Mouse (Mus musculus) liver, postnatal 0 days (tissue): ENCODE data around the gene Dlgap3. TPM values are rescaled to one million over a fixed set of nuclear protein-coding genes. Genes with fewer than 3 reads are reported as not detected.

ENCODE experiments used
- ATAC-seq: fragments of 200-750 bp; cut with Nextera tagmentation; 2 replicates; pipeline ENCODE4 v1.8.0; 2017; ENCODE audit warnings: mild to moderate bottlenecking, moderate library complexity
- DNase-seq: peaks from one replicate; pipeline ENCODE4 v3.0.0-alpha.2; 2016
- H3K27ac ChIP-seq: fragments of 300-500 bp; sonication (generic); 2 replicates; pipeline ENCODE4 v1.5.1; 2014; ENCODE audit warnings: antibody characterized with exemption, moderate library complexity, mild to moderate bottlenecking, low read depth
- H3K27me3 ChIP-seq: fragments of 300-500 bp; sonication (generic); 2 replicates; pipeline ENCODE4 v1.6.1; 2014; ENCODE audit warnings: low read length, control low read depth, mixed read lengths; ENCODE audit not compliant: insufficient read depth
- H3K36me3 ChIP-seq: fragments of 300-500 bp; sonication (generic); replicated peaks from 2 replicates; pipeline ENCODE4 v1.6.1; 2014; ENCODE audit warnings: mild to moderate bottlenecking, control low read depth, low read length, moderate library complexity, mixed read lengths; ENCODE audit not compliant: insufficient read depth
- H3K4me1 ChIP-seq: fragments of 300-500 bp; sonication (generic); 2 replicates; pipeline ENCODE4 v1.6.1; 2014; ENCODE audit warnings: antibody characterized with exemption, mild to moderate bottlenecking, control low read depth; ENCODE audit not compliant: insufficient read depth
- H3K4me2 ChIP-seq: fragments of 300-500 bp; sonication (generic); 2 replicates; pipeline ENCODE4 v1.6.1; 2014; ENCODE audit warnings: low read depth, mild to moderate bottlenecking, low read length, moderate library complexity, mixed read lengths
- H3K4me3 ChIP-seq: fragments of 300-500 bp; sonication (generic); 2 replicates; pipeline ENCODE4 v1.5.1; 2014; ENCODE audit warnings: low read depth, low read length
- H3K9ac ChIP-seq: fragments of 300-500 bp; sonication (generic); replicated peaks from 2 replicates; pipeline ENCODE4 v1.6.1; 2014; ENCODE audit warnings: mild to moderate bottlenecking, moderate library complexity
- H3K9me3 ChIP-seq: fragments of 300-500 bp; sonication (generic); 2 replicates; pipeline ENCODE4 v1.6.1; 2016; ENCODE audit warnings: mild to moderate bottlenecking, control low read depth, low read length, mixed read lengths
- CTCF ChIP-seq: sonication (generic); IDR thresholded peaks from 2 replicates; pipeline ENCODE4 v1.5.1; 2016; ENCODE audit warnings: antibody characterized with exemption, low read depth
- EP300 ChIP-seq: IDR thresholded peaks from 2 replicates; pipeline ENCODE4 v1.6.1; 2016; ENCODE audit warnings: antibody characterized with exemption, low read depth, mild to moderate bottlenecking
- WGBS: fragments of 180-500 bp; shearing (Covaris S2); extraction: QIAGEN DNeasy Blood & Tissue Kit; methylation state at CpG from one replicate; pipeline ENCODE4 v1.1.7; 2014; ENCODE audit not compliant: insufficient replicate concordance; 5-methylcytosine and 5-hydroxymethylcytosine counted together
- polyA plus RNA-seq: library from polyadenylated mRNA; unstranded; fragments of >200 nt; fragmentation: Nextera tagmentation; extraction: Ambion mirVana; gene quantifications from 2 replicates; pipeline ENCODE4 v1.2.1, GENCODE M21; 2015

The Dlgap3 gene
- polyA plus RNA-seq, 1 experiment from 2014 or later: 0.07 TPM

DNA sequence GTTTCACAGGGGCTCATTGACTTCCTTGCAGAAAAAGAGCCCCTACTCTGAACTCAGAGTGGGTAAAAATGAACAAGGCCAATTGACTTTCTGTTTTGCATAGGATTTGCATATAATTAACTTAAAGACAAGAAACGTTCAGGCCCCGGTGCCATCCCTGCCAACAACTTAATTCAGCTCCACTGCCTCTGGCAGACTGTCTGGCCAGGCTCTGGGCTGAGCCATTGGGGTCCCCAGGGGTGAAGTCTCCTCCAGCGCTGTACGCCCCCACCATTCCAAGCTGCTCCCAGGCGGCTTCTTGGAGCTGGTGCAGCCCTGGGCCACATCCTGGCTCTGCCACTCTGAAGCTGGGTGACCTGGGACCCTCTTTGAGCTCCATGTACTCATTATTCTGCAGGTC is 63.5 kb downstream of the Dlgap3 start:
- Histone ChIP-seq H3K9ac (no peak overlapping the region), H3K9me3 (no peaks in the 10 kb centered on the region), H3K36me3 (no peaks in the 10 kb centered on the region), H3K4me1 (peaks cover 9% of the 10 kb centered on the region), H3K4me2 (no peak overlapping the region), H3K4me3 (no peak overlapping the region), H3K27ac (no peak overlapping the region), H3K27me3 (peaks cover 15% of the 10 kb centered on the region)
- ATAC-seq (no peak), DNase-seq (no peak)
- TF ChIP-seq CTCF: no peak
- no peak for TF ChIP-seq EP300
- WGBS: 66% methylated on average over 5 of the region's 5 CpGs

DNA sequence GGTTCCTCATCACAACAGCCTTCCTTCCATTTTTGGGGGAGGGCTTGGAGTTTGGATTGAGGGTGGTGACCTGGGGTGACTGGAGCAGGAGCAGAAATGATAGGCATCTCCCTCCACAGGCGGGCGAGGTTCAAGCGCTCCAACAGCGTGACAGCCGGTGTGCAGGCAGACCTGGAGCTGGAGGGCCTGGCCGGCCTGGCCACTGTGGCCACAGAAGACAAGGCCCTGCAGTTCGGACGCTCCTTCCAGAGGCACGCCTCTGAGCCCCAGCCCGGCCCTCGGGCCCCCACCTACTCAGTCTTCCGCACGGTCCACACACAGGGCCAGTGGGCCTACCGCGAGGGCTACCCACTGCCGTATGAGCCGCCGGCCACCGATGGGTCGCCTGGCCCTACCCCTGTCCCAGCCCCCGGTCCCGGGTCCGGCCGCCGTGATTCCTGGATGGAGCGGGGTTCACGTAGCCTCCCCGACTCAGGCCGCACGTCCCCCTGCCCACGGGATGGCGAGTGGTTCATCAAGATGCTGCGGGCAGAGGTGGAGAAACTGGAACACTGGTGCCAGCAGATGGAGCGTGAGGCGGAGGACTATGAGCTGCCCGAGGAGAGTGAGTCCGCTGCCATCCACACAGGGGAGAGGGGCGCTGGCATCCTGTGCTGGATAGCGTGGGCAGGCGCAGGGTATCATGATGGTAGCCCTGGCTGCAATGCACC is 64.6 kb downstream of the Dlgap3 start:
- Histone ChIP-seq H3K9ac (no peak overlapping the region), H3K36me3 (no peaks in the 10 kb centered on the region), H3K4me2 (no peak overlapping the region), H3K9me3 (no peaks in the 10 kb centered on the region), H3K27me3 (peaks cover 15% of the 10 kb centered on the region), H3K27ac (no peak overlapping the region), H3K4me3 (no peak overlapping the region), H3K4me1 (peaks cover 9% of the 10 kb centered on the region)
- no peak for DNase-seq
- ATAC-seq: no peak
- TF ChIP-seq EP300: no peak
- TF ChIP-seq CTCF: no peak
- WGBS: 76% methylated on average over 37 of the region's 40 CpGs

GRCm38 (mm10) chr4:127235742-127236487 is 66.9 kb downstream of the Dlgap3 start:
- H3K36me3 ChIP-seq: no peaks in the 10 kb centered on the region
- H3K4me3 ChIP-seq: peak overlapping the region; percentile 53
- peaks cover 15% of the 10 kb centered on the region for H3K27me3 ChIP-seq
- no peaks in the 10 kb centered on the region for H3K9me3 ChIP-seq
- ATAC-seq: peak; percentile 81
- WGBS: under 1% methylated on average over 63 of the region's 67 CpGs
- H3K4me1 ChIP-seq: peaks cover 9% of the 10 kb centered on the region
- no peak overlapping the region for H3K27ac ChIP-seq
- no peak for TF ChIP-seq EP300
- TF ChIP-seq CTCF: peak; percentile 69
- H3K4me2 ChIP-seq: peak overlapping the region; percentile 77
- DNase-seq: peak; percentile 89
- no peak overlapping the region; the same call in 1 of the 2 replicates for H3K9ac ChIP-seq

DNA sequence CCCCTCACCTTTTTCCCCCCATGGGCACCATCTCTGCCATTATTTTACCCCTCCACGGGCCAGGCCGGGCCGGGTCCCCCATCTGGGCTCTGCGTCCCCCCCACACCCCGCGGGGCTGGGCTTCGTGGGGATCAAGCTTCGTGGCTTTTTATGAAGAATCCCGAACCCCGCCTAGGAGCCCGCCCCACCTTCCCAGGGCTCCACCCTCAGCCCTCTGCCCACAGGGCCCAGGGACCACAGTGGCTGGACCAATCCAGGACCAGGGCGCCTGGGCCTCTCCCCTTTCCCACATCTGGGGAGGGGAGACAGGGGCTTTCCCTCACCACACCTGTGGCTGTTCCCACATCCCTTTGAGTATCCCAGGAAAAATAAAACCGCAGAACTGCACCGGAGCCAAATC is 67.6 kb downstream of the Dlgap3 start:
- H3K4me2 ChIP-seq: peak overlapping the region; percentile 77
- H3K4me1 ChIP-seq: peaks cover 9% of the 10 kb centered on the region
- 7% methylated on average over 14 of the region's 14 CpGs for WGBS
- H3K27me3 ChIP-seq: peaks cover 15% of the 10 kb centered on the region
- TF ChIP-seq EP300 (no peak), CTCF (no peak)
- H3K36me3 ChIP-seq: no peaks in the 10 kb centered on the region
- H3K4me3 ChIP-seq: peak overlapping the region; percentile 53
- no peak for ATAC-seq
- no peaks in the 10 kb centered on the region for H3K9me3 ChIP-seq
- H3K27ac ChIP-seq: no peak overlapping the region
- H3K9ac ChIP-seq: no peak overlapping the region; the same call in 1 of the 2 replicates
- DNase-seq: no peak

GRCm38 (mm10) chr4:127237271-127237670 is 68.3 kb downstream of the Dlgap3 start:
- WGBS: 69% methylated on average over 10 of the region's 10 CpGs
- TF ChIP-seq EP300 (no peak), CTCF (no peak)
- no peaks in the 10 kb centered on the region for H3K36me3 ChIP-seq
- H3K27ac ChIP-seq: no peak overlapping the region
- no peak overlapping the region for H3K4me3 ChIP-seq
- no peaks in the 10 kb centered on the region for H3K9me3 ChIP-seq
- no peak overlapping the region for H3K4me2 ChIP-seq
- ATAC-seq (no peak), DNase-seq (no peak)
- no peak overlapping the region for H3K9ac ChIP-seq
- peaks cover 9% of the 10 kb centered on the region for H3K4me1 ChIP-seq
- H3K27me3 ChIP-seq: peaks cover 15% of the 10 kb centered on the region

GRCm38 (mm10) chr4:127242696-127243095 is 73.7 kb downstream of the Dlgap3 start:
- peaks cover 7% of the 10 kb centered on the region; the same call in 1 of the 2 replicates for H3K36me3 ChIP-seq
- no peak overlapping the region for H3K9ac ChIP-seq
- no peaks in the 10 kb centered on the region for H3K9me3 ChIP-seq
- 25% methylated on average over 6 of the region's 6 CpGs for WGBS
- H3K4me1 ChIP-seq: peaks cover 21% of the 10 kb centered on the region
- ATAC-seq (no peak), DNase-seq (no peak)
- peak overlapping the region; percentile 34; the same call in 1 of the 2 replicates for H3K27ac ChIP-seq
- no peaks in the 10 kb centered on the region; the same call in 1 of the 2 replicates for H3K27me3 ChIP-seq
- no peak overlapping the region for H3K4me3 ChIP-seq
- no peak overlapping the region; the same call in 1 of the 2 replicates for H3K4me2 ChIP-seq
- TF ChIP-seq EP300 (no peak), CTCF (no peak)
